Mouse (Mus musculus) cerebellum, adult 8-10 months (tissue): Measurements from ENCODE around the gene Syndig1l.

ENCODE experiments used
- DNase-seq: peaks from one replicate; pipeline ENCODE4 v3.0.0; 2022

Gene Syndig1l

DNA sequence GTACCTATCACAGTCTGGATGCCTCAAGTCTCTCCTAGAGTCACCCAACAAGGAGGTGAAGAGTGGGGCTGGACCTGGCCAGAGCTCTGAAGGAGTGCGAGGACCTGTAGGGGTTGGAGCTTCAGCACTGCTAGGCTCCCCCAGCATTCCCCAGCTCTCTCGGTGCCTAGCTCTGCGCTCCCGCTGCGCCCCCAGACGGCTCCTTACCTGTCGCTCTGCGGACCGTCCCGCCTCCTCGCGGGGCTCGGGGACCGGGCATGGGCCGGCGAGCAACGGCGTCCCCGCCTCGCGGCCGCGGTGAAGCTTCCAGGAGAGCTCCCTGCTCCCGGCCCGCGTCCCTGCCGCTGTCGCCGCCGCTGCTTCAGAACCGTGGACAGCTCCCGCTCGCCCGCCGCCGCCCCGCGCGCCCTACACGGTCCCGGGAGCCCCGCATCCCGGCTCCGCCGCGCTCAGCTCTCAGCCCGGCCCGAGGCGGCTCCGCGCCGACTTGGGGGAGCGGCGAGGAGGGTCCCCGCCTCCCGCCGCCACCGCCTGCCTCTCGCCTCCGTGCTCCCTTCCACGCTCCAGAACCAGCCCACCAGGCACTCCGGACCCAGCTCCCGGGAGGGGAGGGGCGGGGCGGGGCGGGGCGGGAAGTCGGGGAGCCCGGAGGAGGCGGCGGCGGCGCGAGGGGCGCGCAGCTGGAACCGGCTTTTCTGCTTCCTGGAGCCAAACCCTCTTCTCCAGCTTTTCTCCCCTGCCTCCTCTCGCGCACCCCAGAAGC, at the start of gene Syndig1l:
Gene Syndig1l, minus strand, starts transcription at position 513 of the 763 bp plus-strand sequence.
- DNase-seq = peak; percentile 45

- no peak for DNase-seq
These were observed 49.5 kb upstream of the Syndig1l start for GRCm38 (mm10) chr12:84748134-84748533.

- DNase-seq = no peak
These were observed 47.1 kb upstream of the Syndig1l start for GRCm38 (mm10) chr12:84745700-84746099.

DNA sequence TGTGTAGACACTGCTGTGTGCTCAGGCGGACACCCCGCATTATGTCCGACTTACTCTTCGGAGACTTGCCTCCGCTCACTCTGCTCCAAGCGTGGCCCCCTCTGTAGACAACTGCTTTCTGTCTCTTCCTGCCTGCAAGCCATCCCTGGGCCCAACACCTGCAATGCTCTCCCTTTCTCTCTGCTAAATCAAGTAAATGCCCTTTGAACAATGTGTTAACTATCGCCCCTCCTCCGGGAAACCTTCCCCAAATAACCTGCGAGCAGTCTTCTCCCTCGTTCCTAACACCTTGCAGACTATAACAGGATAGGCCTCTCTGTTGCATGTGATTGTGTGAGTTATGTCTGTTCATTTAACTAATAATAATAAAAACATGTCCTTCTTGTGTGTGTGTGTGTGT, 44.9 kb upstream of the Syndig1l start:
- no peak for DNase-seq

- DNase-seq = no peak
These were observed 34.7 kb upstream of the Syndig1l start for GRCm38 (mm10) chr12:84733366-84733765.

GRCm38 (mm10) chr12:84728421-84728820, 29.8 kb upstream of the Syndig1l start:
- no peak for DNase-seq

GRCm38 (mm10) chr12:84727434-84727833, 28.8 kb upstream of the Syndig1l start:
- no peak for DNase-seq

DNA sequence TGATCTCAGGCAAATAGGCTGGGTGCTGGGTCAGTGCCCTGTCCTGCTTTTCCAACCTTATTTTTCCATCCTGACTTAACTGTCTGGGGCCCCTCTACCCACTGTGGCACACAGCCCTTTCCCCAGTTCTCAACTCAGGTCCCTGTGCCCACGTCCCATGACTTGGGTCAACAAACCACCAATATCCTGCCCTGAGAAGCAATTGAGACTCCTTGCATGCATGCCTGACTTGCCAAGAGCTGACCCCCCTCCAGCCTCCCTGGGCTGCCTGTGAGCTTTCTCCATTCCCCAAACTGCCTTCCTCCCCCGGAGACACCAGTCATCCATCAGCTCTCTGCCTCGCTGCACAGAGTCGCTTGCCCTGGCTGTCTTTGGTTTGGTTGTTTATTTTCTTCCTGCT, 28.4 kb upstream of the Syndig1l start:
- no peak for DNase-seq

DNA sequence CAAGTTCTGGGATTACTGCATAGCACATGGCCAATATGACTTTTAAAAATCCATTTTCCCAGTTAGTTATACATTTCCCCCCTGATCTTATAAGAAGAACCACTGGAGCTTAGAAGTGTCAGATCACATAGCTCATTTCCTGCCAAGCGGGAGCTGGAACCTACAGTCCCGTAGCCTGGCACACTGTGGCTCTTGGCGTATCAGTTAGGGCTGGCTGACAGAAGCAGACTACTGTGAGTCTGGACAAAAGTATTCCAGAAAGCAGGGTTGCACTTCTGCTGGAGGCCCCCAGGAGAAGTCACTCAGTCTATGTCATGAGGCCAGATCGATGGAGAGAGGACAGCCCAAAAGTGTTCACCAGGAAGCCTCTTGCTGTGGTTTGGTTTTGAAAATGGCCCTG, 27.8 kb upstream of the Syndig1l start:
- DNase-seq = no peak

GRCm38 (mm10) chr12:84718462-84719244, 20.0 kb upstream of the Syndig1l start:
- no peak for DNase-seq

DNA sequence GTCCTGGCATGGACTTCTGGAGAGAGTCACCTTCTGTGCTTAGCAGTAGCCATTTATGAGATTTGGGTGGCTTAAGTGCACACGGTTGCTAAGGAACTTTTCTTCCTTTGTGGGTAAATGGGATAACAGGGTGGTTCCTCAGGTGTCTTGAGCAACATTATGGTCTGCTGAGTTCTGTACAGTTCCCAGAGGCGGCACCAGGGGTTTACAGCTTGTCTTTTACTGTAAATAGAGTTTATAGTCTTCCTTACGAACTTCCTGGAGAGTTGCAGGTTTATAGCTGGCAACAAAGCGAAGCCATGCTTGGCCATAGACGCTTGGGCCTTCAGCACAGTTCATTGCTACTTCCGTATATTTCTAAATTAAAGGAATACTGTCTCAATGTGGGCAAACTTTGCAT, 15.9 kb upstream of the Syndig1l start:
- DNase-seq = no peak

- no peak for DNase-seq
These were observed 11.3 kb upstream of the Syndig1l start for GRCm38 (mm10) chr12:84709842-84710439.

GRCm38 (mm10) chr12:84707804-84708203, 9.2 kb upstream of the Syndig1l start:
- no peak for DNase-seq

DNA sequence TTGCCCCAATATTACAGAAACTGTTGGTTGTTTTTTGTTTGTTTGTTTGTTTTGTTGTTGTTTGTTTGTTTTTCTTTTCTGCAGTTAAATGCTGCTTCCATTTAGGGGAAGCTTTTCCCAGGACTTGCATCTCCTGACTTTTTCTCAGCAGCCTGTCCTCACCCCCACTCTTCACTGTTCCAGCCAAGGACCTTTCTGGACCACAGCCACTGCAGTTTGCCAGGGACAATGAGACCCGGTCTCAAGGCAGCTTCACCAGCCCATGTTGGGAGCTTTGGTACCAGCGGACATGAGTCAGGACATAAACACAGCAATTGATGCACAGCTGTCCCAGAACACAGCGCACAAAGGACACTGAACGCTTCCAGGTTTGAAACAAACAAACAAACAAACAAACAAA, 8.3 kb upstream of the Syndig1l start:
- DNase-seq = no peak

DNA sequence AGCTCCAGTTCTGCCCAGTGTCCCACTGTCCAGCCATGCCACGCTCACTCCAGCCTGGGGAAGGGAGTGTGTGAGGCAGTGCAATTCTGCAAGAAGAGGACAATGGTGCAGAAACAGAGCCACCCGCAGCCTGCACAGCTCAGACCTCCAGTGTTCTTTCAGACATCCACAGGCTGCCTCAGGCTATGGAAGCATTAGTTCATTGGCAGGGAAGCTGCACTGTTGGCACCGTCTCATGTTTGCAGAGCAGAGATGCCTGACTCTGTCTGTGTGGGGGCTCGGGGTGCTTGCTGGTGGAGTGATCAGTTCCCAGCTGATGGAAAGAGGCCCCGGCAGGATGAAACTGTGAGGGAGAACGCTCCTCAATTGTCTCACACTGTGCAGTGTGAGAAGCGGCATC, 4.0 kb upstream of the Syndig1l start:
- no peak for DNase-seq

DNA sequence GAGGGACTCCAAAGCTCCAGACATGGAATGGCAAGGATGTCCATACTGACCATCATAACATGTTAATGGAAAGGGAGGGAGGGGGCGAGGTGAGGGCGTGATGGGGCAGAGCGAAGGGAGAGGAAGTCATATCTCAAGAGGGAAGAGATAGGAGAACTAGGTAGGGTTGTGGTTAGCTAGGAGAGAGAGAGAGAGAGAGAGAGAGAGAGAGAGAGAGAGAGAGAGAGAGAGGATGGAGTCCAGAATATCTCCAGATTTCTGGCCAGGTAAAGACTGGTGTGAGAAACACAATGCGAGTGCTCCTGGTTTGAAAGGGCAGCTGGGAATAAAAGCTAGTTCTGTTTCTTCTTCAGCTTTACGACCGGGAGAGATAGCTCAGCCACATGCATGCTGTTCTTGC, 6.5 kb downstream of the Syndig1l start:
- no peak for DNase-seq

DNA sequence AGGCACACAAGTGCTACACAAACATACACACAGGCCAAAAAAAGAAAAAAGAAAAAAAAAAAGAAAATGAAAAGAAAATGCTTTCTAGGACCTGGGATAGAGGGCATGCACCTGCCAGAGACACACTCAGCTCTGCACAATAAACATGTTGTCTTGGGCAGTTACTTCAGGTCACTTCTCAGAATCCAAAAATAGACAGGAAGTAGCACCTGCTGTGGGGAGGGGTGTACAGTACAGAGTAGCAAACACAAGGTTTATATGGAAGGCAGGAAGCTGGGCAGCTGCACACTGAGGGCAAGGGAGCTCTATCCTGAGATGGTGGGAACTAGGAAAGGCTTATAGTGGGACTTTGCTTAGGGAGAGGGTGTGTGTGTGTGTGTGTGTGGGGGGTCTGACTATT, 7.3 kb downstream of the Syndig1l start:
- no peak for DNase-seq

DNA sequence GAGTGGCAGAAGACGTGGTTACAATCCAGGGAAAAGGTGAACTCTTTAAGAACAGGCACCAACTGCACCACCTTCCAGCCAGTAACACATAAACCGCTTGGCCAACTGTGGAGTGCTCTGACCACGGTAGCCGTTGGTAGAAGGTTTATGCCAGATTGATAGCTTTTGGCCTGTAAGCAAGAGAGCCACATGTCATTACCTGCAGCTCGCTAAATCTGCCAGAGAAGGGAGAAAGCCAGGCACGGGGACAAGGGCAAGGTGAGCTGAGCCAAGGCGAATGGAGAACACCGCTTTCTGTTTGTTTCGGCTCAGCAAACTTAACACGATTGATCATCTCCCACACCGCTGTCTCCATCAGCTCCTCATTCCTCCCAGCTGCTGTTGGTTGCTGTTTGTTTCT, 9.6 kb downstream of the Syndig1l start:
- DNase-seq = no peak

- DNase-seq = no peak
These were observed 11.1 kb downstream of the Syndig1l start for GRCm38 (mm10) chr12:84687531-84687930.

- no peak for DNase-seq
These were observed 12.5 kb downstream of the Syndig1l start for GRCm38 (mm10) chr12:84686176-84686575.

- no peak for DNase-seq
These were observed 14.1 kb downstream of the Syndig1l start for GRCm38 (mm10) chr12:84684569-84684968.

DNA sequence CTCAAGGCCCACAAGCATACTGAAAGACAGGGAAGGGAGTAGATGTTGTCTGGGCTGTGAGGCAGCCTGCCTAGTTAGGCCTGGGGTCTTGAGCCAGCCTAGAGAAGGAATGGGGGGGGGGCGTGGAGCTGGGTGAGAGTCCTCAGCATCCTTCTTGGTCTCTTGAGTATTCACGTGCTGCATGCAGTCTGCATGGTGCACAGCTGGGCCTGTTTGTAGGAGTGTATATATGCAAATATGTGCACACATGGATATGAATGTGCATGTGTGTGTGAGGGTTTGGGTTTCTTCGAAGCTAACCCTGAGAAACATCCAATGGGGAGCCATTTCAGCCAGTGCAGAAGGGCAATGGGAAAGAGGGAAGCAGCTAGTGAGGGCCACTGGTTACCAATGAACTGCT, 22.6 kb downstream of the Syndig1l start:
- no peak for DNase-seq

GRCm38 (mm10) chr12:84674666-84675526, 23.7 kb downstream of the Syndig1l start:
- no peak for DNase-seq
